Mouse (Mus musculus): ENCODE data around the gene Ctla2a. TPM values are rescaled to one million over a fixed set of nuclear protein-coding genes. Genes with fewer than 3 reads are reported as not detected.

Ctla2a gene
- polyA plus RNA-seq (2021; fragmentation: Nextera tagmentation) = 10.7 and 14.2 TPM in 2 replicates
- long read RNA-seq, experiment 1, transcript Ctla2a-201 (5 exons, 1,373 nt) = major isoform, 5 of 5 reads
- long read RNA-seq, experiment 1, partial matches to known transcripts = 0 of 5 reads
- long read RNA-seq, experiment 1, other reads (novel, unspliced or antisense) = 0 of 5 reads
- long read RNA-seq, experiment 2, partial matches to known transcripts = 0 of 1 reads
- long read RNA-seq, experiment 2, other reads (novel, unspliced or antisense) = 0 of 1 reads

DNA sequence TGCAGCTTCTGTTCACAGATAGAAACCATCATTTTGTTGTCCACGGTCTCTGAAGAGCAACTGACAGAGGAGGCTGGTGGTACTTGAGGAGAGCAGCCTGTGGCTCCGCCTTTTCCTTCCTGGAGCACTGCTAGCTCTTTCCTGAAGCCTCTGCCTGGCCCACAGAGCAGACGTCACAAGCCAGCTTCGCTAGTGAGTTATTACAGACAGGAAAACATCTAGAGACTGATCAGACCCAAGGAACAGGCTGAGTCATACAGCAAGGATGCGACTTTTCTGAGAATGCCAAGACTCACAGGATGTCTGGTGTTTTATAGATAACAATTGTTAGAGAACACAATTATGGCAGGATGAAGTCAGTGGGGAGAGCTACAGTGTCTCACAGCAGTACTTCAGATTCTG, at the start of gene Ctla2a, which contains the start of gene Gm49391:
TSS of gene Ctla2a (minus strand) at position 126 of the 402 bp plus-strand sequence.
TSS of gene Gm49391 (minus strand) at position 72 of the 402 bp plus-strand sequence.

DNA sequence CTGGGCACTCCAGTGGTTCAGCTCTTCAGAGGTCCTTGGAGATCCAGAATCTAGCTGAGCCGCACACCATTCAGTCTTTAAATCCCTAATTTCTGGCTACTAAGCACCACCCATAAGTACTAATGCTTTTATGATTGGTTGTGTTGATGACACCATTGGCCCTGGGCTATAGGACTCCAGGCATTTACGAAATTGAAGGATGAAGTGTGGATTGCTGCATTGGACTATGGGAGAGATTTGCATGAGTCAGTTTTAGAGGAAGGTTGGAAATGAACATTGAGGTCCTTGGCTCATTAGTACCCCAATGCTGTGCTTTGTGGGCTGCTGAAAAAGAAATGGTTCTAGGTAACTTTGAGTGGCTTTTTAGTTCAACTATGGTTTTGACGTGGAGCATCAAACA, 5.5 kb upstream of the Ctla2a start, which contains the start of gene Tpbpa:
TSS of gene Tpbpa (minus strand) at position 101 of the 400 bp plus-strand sequence.

DNA sequence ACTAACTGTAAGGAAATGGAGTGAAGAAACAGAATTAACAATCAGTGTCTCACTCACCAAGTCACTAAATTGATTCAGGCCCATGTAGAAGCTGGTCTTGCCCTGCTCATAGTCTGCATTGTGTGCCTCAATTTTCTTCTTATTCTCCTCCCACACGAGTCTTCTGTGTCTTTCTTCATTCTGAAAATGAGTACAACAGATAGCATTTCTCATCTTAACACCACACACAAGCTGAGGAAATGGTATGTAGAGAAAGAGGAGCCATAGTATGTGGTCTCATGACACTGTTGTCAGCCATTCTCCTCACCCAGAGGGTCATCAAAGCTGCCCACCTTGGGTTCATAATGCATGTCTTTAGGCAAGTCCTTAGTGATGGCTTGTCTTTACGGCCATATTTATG, 935 bp downstream of the Ctla2a start, which contains the start of gene Gm49393:
TSS of gene Gm49393 (minus strand) at position 101 of the 400 bp plus-strand sequence.

DNA sequence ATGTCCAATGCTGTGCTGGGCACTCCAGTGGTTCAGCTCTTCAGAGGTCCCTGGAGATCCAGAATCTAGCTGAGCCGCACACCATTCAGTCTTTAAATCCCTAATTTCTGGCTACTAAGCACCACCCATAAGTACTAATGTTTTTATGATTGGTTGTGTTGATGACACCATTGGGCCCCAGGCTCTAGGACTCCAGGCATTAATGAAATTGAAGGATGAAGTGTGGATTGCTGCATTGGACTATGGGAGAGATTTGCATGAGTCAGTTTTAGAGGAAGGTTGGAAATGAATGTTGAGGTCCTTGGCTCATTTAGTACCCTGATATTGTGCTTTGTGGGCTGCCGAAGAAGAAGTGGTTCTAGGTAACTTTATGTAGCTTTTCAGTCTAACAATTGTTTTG, 31.6 kb downstream of the Ctla2a start, which contains the start of gene Tpbpb:
TSS of gene Tpbpb (minus strand) at position 101 of the 400 bp plus-strand sequence.

DNA sequence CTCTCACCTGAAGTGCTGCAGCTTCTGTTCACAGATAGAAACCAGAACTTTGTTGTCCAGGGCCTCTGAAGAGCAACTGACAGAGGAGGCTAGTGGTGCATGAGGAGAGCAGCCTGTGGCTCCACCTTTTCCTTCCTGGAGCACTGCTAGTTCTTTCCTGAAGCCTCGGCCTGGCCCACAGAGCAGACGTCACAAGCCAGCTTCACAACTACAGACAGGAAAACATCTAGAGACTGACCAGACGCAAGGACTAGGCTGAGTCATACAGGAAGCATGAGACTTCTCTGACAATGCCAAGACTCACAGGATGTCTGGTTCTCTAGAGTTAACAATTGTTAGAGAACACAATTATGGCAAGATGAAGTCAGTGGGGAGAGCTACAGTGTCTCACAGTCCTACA, 39.1 kb downstream of the Ctla2a start, which contains the start of gene Ctla2b:
TSS of gene Ctla2b (minus strand) at position 120 of the 400 bp plus-strand sequence.

DNA sequence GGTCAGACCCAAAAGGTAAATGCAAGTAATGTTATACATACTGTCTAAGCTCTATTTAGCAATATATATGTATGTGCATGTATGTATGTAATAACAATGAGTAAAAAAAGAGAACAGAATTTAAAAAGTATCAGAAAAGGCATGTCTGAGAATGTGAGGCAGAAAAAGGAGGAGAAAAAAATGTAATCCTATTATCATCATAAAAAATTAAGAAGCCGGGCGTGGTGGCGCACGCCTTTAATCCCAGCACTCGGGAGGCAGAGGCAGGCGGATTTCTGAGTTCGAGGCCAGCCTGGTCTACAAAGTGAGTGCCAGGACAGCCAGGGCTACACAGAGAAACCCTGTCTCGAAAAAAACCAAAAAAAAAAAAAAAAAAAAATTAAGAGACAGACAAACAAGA, 39.6 kb downstream of the Ctla2a start, which contains the start of gene Gm49392:
TSS of gene Gm49392 (minus strand) at position 101 of the 400 bp plus-strand sequence.

Other genes starting within 250 kb of the Ctla2a start
- gene BC051665, start 150.3 kb downstream of the Ctla2a start, polyA plus RNA-seq (2021; fragmentation: Nextera tagmentation) = not detected in 2 replicates
- not detected in 2 replicates for gene Ctsll3, start 133.8 kb downstream of the Ctla2a start, polyA plus RNA-seq (2021; fragmentation: Nextera tagmentation)
- 0.10 and 0.21 TPM in 2 replicates for gene 4930486L24Rik, start 72.2 kb downstream of the Ctla2a start, polyA plus RNA-seq (2021; fragmentation: Nextera tagmentation)
- gene Gm49392, start 39.7 kb downstream of the Ctla2a start, polyA plus RNA-seq (2021; fragmentation: Nextera tagmentation) = not detected in 2 replicates
- gene Ctla2b, start 39.2 kb downstream of the Ctla2a start, polyA plus RNA-seq (2021; fragmentation: Nextera tagmentation) = 0.67 and 0.69 TPM in 2 replicates
- not detected in 2 replicates for gene Tpbpb, start 31.7 kb downstream of the Ctla2a start, polyA plus RNA-seq (2021; fragmentation: Nextera tagmentation)
- gene Gm49393, start 1.0 kb downstream of the Ctla2a start, polyA plus RNA-seq (2021; fragmentation: Nextera tagmentation) = not detected in 2 replicates
- 0.69 and 1.3 TPM in 2 replicates for gene Gm49391, start 54 bp downstream of the Ctla2a start, polyA plus RNA-seq (2021; fragmentation: Nextera tagmentation)
- not detected in 2 replicates for gene Tpbpa, start 5.4 kb upstream of the Ctla2a start, polyA plus RNA-seq (2021; fragmentation: Nextera tagmentation)
- gene Ctsj, start 69.3 kb upstream of the Ctla2a start, polyA plus RNA-seq (2021; fragmentation: Nextera tagmentation) = not detected in 2 replicates
- not detected in 2 replicates for gene Ctsq, start 104.0 kb upstream of the Ctla2a start, polyA plus RNA-seq (2021; fragmentation: Nextera tagmentation)
- gene Ctsr, start 227.6 kb upstream of the Ctla2a start, polyA plus RNA-seq (2021; fragmentation: Nextera tagmentation) = not detected in 2 replicates